Mouse (Mus musculus) liver, postnatal 0 days (tissue): ENCODE measurements around the gene Xaf1. TPM values are rescaled to one million over a fixed set of nuclear protein-coding genes. Genes with fewer than 3 reads are reported as not detected.

Source experiments
- ATAC-seq: fragments of 200-750 bp; cut with Nextera tagmentation; 2 replicates; pipeline ENCODE4 v1.8.0; 2017; ENCODE audit warnings: mild to moderate bottlenecking, moderate library complexity
- DNase-seq: peaks from one replicate; pipeline ENCODE4 v3.0.0-alpha.2; 2016
- H3K27ac ChIP-seq: fragments of 300-500 bp; sonication (generic); 2 replicates; pipeline ENCODE4 v1.5.1; 2014; ENCODE audit warnings: antibody characterized with exemption, moderate library complexity, mild to moderate bottlenecking, low read depth
- H3K27me3 ChIP-seq: fragments of 300-500 bp; sonication (generic); 2 replicates; pipeline ENCODE4 v1.6.1; 2014; ENCODE audit warnings: low read length, control low read depth, mixed read lengths; ENCODE audit not compliant: insufficient read depth
- H3K36me3 ChIP-seq: fragments of 300-500 bp; sonication (generic); replicated peaks from 2 replicates; pipeline ENCODE4 v1.6.1; 2014; ENCODE audit warnings: mild to moderate bottlenecking, control low read depth, low read length, moderate library complexity, mixed read lengths; ENCODE audit not compliant: insufficient read depth
- H3K4me1 ChIP-seq: fragments of 300-500 bp; sonication (generic); 2 replicates; pipeline ENCODE4 v1.6.1; 2014; ENCODE audit warnings: antibody characterized with exemption, mild to moderate bottlenecking, control low read depth; ENCODE audit not compliant: insufficient read depth
- H3K4me2 ChIP-seq: fragments of 300-500 bp; sonication (generic); 2 replicates; pipeline ENCODE4 v1.6.1; 2014; ENCODE audit warnings: low read depth, mild to moderate bottlenecking, low read length, moderate library complexity, mixed read lengths
- H3K4me3 ChIP-seq: fragments of 300-500 bp; sonication (generic); 2 replicates; pipeline ENCODE4 v1.5.1; 2014; ENCODE audit warnings: low read depth, low read length
- H3K9ac ChIP-seq: fragments of 300-500 bp; sonication (generic); replicated peaks from 2 replicates; pipeline ENCODE4 v1.6.1; 2014; ENCODE audit warnings: mild to moderate bottlenecking, moderate library complexity
- H3K9me3 ChIP-seq: fragments of 300-500 bp; sonication (generic); 2 replicates; pipeline ENCODE4 v1.6.1; 2016; ENCODE audit warnings: mild to moderate bottlenecking, control low read depth, low read length, mixed read lengths
- CTCF ChIP-seq: sonication (generic); IDR thresholded peaks from 2 replicates; pipeline ENCODE4 v1.5.1; 2016; ENCODE audit warnings: antibody characterized with exemption, low read depth
- EP300 ChIP-seq: IDR thresholded peaks from 2 replicates; pipeline ENCODE4 v1.6.1; 2016; ENCODE audit warnings: antibody characterized with exemption, low read depth, mild to moderate bottlenecking
- WGBS: fragments of 180-500 bp; shearing (Covaris S2); extraction: QIAGEN DNeasy Blood & Tissue Kit; methylation state at CpG from one replicate; pipeline ENCODE4 v1.1.7; 2014; ENCODE audit not compliant: insufficient replicate concordance; 5-methylcytosine and 5-hydroxymethylcytosine counted together
- polyA plus RNA-seq: library from polyadenylated mRNA; unstranded; fragments of >200 nt; fragmentation: Nextera tagmentation; extraction: Ambion mirVana; gene quantifications from 2 replicates; pipeline ENCODE4 v1.2.1, GENCODE M21; 2015

Gene Xaf1
- polyA plus RNA-seq, 1 experiment from 2014 or later: 11.7 TPM

GRCm38 (mm10) chr11:72271761-72272160 is 29.7 kb upstream of the Xaf1 start:
- Histone ChIP-seq H3K4me3 (no peak overlapping the region), H3K36me3 (no peaks in the 10 kb centered on the region), H3K9ac (no peak overlapping the region), H3K9me3 (no peaks in the 10 kb centered on the region), H3K27me3 (peaks cover 10% of the 10 kb centered on the region), H3K4me1 (peaks cover 5% of the 10 kb centered on the region), H3K4me2 (no peak overlapping the region), H3K27ac (no peak overlapping the region)
- ATAC-seq: no peak
- TF ChIP-seq EP300 (no peak), CTCF (no peak)
- 44% methylated on average over 1 of the region's 1 CpGs for WGBS
- no peak for DNase-seq

GRCm38 (mm10) chr11:72273341-72273740 is 28.1 kb upstream of the Xaf1 start:
- H3K4me3 ChIP-seq: no peak overlapping the region
- H3K27me3 ChIP-seq: peaks cover 5% of the 10 kb centered on the region; the same call in 1 of the 2 replicates
- no peak overlapping the region for H3K27ac ChIP-seq
- no peaks in the 10 kb centered on the region for H3K36me3 ChIP-seq
- TF ChIP-seq CTCF: no peak
- TF ChIP-seq EP300: no peak
- H3K4me1 ChIP-seq: no peaks in the 10 kb centered on the region
- 53% methylated on average over 3 of the region's 3 CpGs for WGBS
- H3K9me3 ChIP-seq: no peaks in the 10 kb centered on the region
- ATAC-seq (no peak), DNase-seq (no peak)
- no peak overlapping the region for H3K9ac ChIP-seq
- H3K4me2 ChIP-seq: no peak overlapping the region

- H3K27ac ChIP-seq: no peak overlapping the region
- TF ChIP-seq CTCF (no peak), EP300 (no peak)
- H3K4me2 ChIP-seq: no peak overlapping the region
- no peak overlapping the region for H3K4me3 ChIP-seq
- no peaks in the 10 kb centered on the region for H3K9me3 ChIP-seq
- H3K27me3 ChIP-seq: no peaks in the 10 kb centered on the region
- WGBS: 54% methylated on average over 5 of the region's 5 CpGs
- ATAC-seq (no peak), DNase-seq (no peak)
- no peaks in the 10 kb centered on the region for H3K4me1 ChIP-seq
- no peak overlapping the region for H3K9ac ChIP-seq
- H3K36me3 ChIP-seq: no peaks in the 10 kb centered on the region
Measured at GRCm38 (mm10) chr11:72281143-72281851, 20.1 kb upstream of the Xaf1 start.

GRCm38 (mm10) chr11:72281852-72282400 is 19.5 kb upstream of the Xaf1 start:
- Histone ChIP-seq H3K27ac (no peak overlapping the region), H3K4me3 (no peak overlapping the region), H3K27me3 (no peaks in the 10 kb centered on the region), H3K9ac (no peak overlapping the region), H3K4me1 (no peaks in the 10 kb centered on the region), H3K9me3 (no peaks in the 10 kb centered on the region), H3K4me2 (no peak overlapping the region), H3K36me3 (no peaks in the 10 kb centered on the region)
- TF ChIP-seq EP300 (no peak), CTCF (no peak)
- ATAC-seq (no peak), DNase-seq (no peak)
- WGBS: 59% methylated on average over 5 of the region's 5 CpGs

GRCm38 (mm10) chr11:72283486-72284224 is 17.8 kb upstream of the Xaf1 start:
- no peaks in the 10 kb centered on the region for H3K27me3 ChIP-seq
- no peaks in the 10 kb centered on the region for H3K4me1 ChIP-seq
- no peak overlapping the region for H3K4me2 ChIP-seq
- 83% methylated on average over 16 of the region's 16 CpGs for WGBS
- no peak for ATAC-seq
- no peak overlapping the region for H3K9ac ChIP-seq
- no peak overlapping the region for H3K4me3 ChIP-seq
- TF ChIP-seq CTCF: no peak
- TF ChIP-seq EP300: no peak
- no peak overlapping the region for H3K27ac ChIP-seq
- no peaks in the 10 kb centered on the region for H3K9me3 ChIP-seq
- no peak for DNase-seq
- no peaks in the 10 kb centered on the region for H3K36me3 ChIP-seq

- no peaks in the 10 kb centered on the region for H3K9me3 ChIP-seq
- ATAC-seq: no peak
- H3K27me3 ChIP-seq: no peaks in the 10 kb centered on the region
- TF ChIP-seq CTCF: no peak
- no peak for TF ChIP-seq EP300
- H3K9ac ChIP-seq: no peak overlapping the region
- no peak overlapping the region for H3K4me3 ChIP-seq
- no peak overlapping the region for H3K27ac ChIP-seq
- DNase-seq: no peak
- no peak overlapping the region for H3K4me2 ChIP-seq
- no peaks in the 10 kb centered on the region for H3K4me1 ChIP-seq
- H3K36me3 ChIP-seq: no peaks in the 10 kb centered on the region
- 71% methylated on average over 14 of the region's 14 CpGs for WGBS
Measured at GRCm38 (mm10) chr11:72284532-72285182, 16.8 kb upstream of the Xaf1 start.
